Mouse (Mus musculus) kidney, adult 10 weeks (tissue): ENCODE results near the gene Rhox12. TPM values are rescaled to one million over a fixed set of nuclear protein-coding genes. Genes with fewer than 3 reads are reported as not detected.

Experiments
- polyA plus RNA-seq: library from polyadenylated mRNA; stranded (reverse); fragments of 350-450 nt; fragmentation: Illumina TruSeq; extraction: RNeasy Lipid Tissue Mini Kit (QIAGEN cat#74804); gene quantifications from one replicate; pipeline ENCODE4 v1.2.3, GENCODE M21; 2014; ENCODE audit warnings: low read depth, low replicate concordance

Gene Rhox12
- not detected for polyA plus RNA-seq

GRCm38 (mm10) chrX:38110807-38111206, at the start of gene Rhox12:
Gene Rhox12, minus strand, starts transcription at chrX:38110907.

GRCm38 (mm10) chrX:38120982-38121381, 10.3 kb upstream of the Rhox12 start, which contains the start of gene Rhox13:
Gene Rhox13, plus strand, starts transcription at chrX:38121219.

GRCm38 (mm10) chrX:38085041-38085440, 25.7 kb downstream of the Rhox12 start, which contains the start of gene Rhox11:
Gene Rhox11, minus strand, starts transcription at chrX:38085141.

GRCm38 (mm10) chrX:38066175-38066574, 44.5 kb downstream of the Rhox12 start, which contains the start of gene Rhox10:
Gene Rhox10, plus strand, starts transcription at chrX:38066475.

Other genes with a start within 250 kb of the Rhox12 start
- not detected for gene Rhox8, start 232.0 kb downstream of the Rhox12 start, polyA plus RNA-seq
- gene Rhox7b, start 213.7 kb downstream of the Rhox12 start, polyA plus RNA-seq: not detected
- gene Rhox9, start 209.1 kb downstream of the Rhox12 start, polyA plus RNA-seq: not detected
- gene Btg1-ps1, start 92.1 kb downstream of the Rhox12 start, polyA plus RNA-seq: not detected
- not detected for gene Btg1-ps2, start 67.8 kb downstream of the Rhox12 start, polyA plus RNA-seq
- not detected for gene Rhox10, start 44.4 kb downstream of the Rhox12 start, polyA plus RNA-seq
- not detected for gene Rhox11, start 25.8 kb downstream of the Rhox12 start, polyA plus RNA-seq
- gene Rhox13, start 10.3 kb upstream of the Rhox12 start, polyA plus RNA-seq: not detected
- gene Zbtb33, start 78.9 kb upstream of the Rhox12 start, polyA plus RNA-seq: 54.5 TPM
- 0.24 TPM for gene Tmem255a, start 141.5 kb upstream of the Rhox12 start, polyA plus RNA-seq
- gene Atp1b4, start 205.3 kb upstream of the Rhox12 start, polyA plus RNA-seq: not detected